Mouse (Mus musculus): ENCODE results near the gene Gadd45a.

DNA sequence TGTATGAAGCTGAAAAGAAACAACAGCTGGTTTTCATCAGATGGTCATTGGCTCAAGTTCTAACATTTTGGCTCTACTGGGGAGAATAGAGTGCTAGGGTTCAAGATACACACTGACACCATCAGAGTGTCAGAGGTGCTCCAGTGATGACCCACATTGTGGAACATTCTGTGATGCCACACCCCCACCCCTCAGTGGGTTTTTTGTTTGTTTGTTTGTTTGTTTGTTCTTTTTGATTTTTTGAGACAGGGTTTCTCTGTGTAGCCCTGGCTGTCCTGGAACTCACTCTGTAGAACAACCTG, 26.1 kb downstream of the Gadd45a start:
- TF ChIP-seq CTCF (IDR thresholded peaks at IDR 0.05; ENCODE audit: insufficient read depth, low read length) (no peak), POLR2A (IDR thresholded peaks at IDR 0.05; ENCODE audit: borderline replicate concordance, extremely low read depth, low read depth, low read length) (no peak)

Data from lung, adult 2 months (tissue).